Mouse (Mus musculus): ENCODE measurements at regions not wholly inside any gene's neighbourhood (a gene's known extent, or its start where the extent isn't known, plus 50 kb on each side); places are given as distances from the start of the nearest gene placed in this dataset.

DNA sequence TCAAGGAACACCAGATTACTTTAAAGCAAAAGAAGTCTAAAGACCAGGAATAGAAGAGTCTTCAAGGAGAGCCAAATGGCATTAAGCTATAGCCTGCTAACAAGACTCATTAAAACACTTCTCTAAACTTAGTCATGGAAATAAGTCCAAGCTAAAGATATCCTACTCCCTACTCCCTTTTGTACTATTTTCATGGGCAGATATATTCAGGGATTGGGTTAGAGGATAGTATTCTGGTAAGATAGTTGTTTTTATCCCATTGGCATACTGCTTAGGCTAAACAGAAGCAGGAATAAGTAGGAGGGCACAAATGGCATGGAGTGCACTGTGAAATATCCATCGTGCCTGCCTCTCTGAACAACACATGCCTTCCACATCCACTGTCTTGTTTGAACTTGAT, 723.5 kb downstream of the Cypt12 start:
- H3K27ac ChIP-seq (ENCODE audit: insufficient read depth, low read depth, low read length) = no peak overlapping the region

DNA sequence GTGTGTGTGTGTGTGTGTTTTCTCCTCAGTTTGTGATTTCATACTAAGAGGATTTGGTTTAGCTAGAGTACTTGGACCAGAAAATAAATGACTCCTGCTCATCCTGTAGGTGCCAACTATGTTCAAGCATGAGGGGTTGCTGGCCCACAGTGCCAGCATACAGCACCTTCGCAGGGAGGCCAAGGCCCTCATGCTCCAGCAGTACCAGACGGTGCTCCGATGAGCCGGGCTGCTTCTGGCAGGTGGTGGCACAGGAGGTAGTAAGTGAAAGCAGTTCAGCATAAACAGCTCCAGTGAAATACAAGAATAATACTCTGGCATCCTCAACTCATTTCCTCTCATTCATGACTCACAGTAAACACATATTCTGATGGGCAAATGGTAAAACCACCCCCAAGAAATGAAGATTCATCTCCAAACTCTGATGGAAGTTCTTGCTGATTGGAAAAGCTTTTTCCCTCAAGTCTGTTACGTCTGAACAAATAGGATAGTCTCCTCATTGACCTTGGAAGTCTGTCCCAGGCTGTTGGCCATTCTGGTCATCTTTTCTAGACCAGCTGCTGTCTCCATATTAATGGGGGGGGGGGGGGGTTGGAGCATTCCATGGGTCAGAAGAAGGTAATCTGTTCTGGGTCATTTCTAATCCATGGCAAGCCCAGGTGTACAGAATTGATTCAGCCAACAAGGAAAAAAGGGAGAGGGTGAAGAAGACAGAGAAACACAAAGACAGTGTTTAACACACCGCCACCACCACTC, 735.3 kb downstream of the Cypt12 start:
- H3K4me1 ChIP-seq (ENCODE audit: control insufficient read depth, insufficient read depth, low read length) = no peaks in the 10 kb centered on the region
- no peak for TF ChIP-seq CTCF (IDR thresholded peaks at IDR 0.05; ENCODE audit: insufficient read depth, low read depth, low read length)
- no peak for TF ChIP-seq POLR2A (IDR thresholded peaks at IDR 0.05; ENCODE audit: insufficient read depth, low read depth, low read length)
- no peak overlapping the region for H3K4me3 ChIP-seq (ENCODE audit: insufficient read depth, low read depth, low read length)
- WGBS = 87% methylated on average over 6 of the region's 6 CpGs
- H3K27ac ChIP-seq (ENCODE audit: insufficient read depth, low read depth, low read length) = no peak overlapping the region

More for the DNA sequence above, 723.5 kb downstream of the Cypt12 start:
- H3K4me3 ChIP-seq (ENCODE audit: insufficient read depth, low read depth, low read length) = no peak overlapping the region
- 50% methylated on average over 1 of the region's 1 CpGs for WGBS
- TF ChIP-seq POLR2A (IDR thresholded peaks at IDR 0.05; ENCODE audit: insufficient read depth, low read depth, low read length) = no peak
- no peak for TF ChIP-seq CTCF (IDR thresholded peaks at IDR 0.05; ENCODE audit: insufficient read depth, low read depth, low read length)
- H3K4me1 ChIP-seq (ENCODE audit: control insufficient read depth, insufficient read depth, low read length) = no peaks in the 10 kb centered on the region

- WGBS = 72% methylated on average over 4 of the region's 4 CpGs
- Histone ChIP-seq H3K27ac (ENCODE audit: insufficient read depth, low read depth, low read length) (no peak overlapping the region), H3K4me3 (ENCODE audit: insufficient read depth, low read depth, low read length) (no peak overlapping the region), H3K4me1 (ENCODE audit: control insufficient read depth, insufficient read depth, low read length) (no peaks in the 10 kb centered on the region)
- no peak for TF ChIP-seq POLR2A (IDR thresholded peaks at IDR 0.05; ENCODE audit: insufficient read depth, low read depth, low read length)
- no peak for TF ChIP-seq CTCF (IDR thresholded peaks at IDR 0.05; ENCODE audit: insufficient read depth, low read depth, low read length)
Measured at GRCm38 (mm10) chr3:18695113-18695792, 747.0 kb downstream of the Cypt12 start.

GRCm38 (mm10) chr3:18696981-18697660, 748.9 kb downstream of the Cypt12 start:
- 94% methylated on average over 2 of the region's 2 CpGs for WGBS
- Histone ChIP-seq H3K4me1 (ENCODE audit: control insufficient read depth, insufficient read depth, low read length) (no peaks in the 10 kb centered on the region), H3K4me3 (ENCODE audit: insufficient read depth, low read depth, low read length) (no peak overlapping the region), H3K27ac (ENCODE audit: insufficient read depth, low read depth, low read length) (no peak overlapping the region)
- TF ChIP-seq POLR2A (IDR thresholded peaks at IDR 0.05; ENCODE audit: insufficient read depth, low read depth, low read length) (no peak), CTCF (IDR thresholded peaks at IDR 0.05; ENCODE audit: insufficient read depth, low read depth, low read length) (no peak)

DNA sequence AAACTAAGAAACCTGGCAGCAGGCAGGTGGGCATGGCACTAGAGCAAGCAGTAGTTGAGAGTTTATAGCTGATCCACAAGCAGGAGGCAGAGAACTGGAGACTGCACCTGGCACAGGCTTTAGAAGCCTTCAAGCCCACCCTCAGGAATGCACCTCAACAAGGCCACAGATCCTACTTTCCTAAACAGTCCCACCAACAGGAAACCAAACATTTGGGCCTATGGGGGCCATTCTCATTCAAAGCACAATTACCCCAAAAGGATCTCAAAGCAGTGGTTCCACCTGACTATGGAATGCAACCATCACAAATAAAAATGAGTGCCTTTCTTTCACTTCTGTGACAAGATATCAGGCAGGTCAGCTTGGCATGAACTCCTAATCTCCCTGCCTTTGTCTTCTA, 749.9 kb downstream of the Cypt12 start:
- Histone ChIP-seq H3K4me3 (ENCODE audit: insufficient read depth, low read depth, low read length) (no peak overlapping the region), H3K27ac (ENCODE audit: insufficient read depth, low read depth, low read length) (no peak overlapping the region), H3K4me1 (ENCODE audit: control insufficient read depth, insufficient read depth, low read length) (no peaks in the 10 kb centered on the region)
- TF ChIP-seq CTCF (IDR thresholded peaks at IDR 0.05; ENCODE audit: insufficient read depth, low read depth, low read length) (no peak), POLR2A (IDR thresholded peaks at IDR 0.05; ENCODE audit: insufficient read depth, low read depth, low read length) (no peak)

- Histone ChIP-seq H3K4me1 (ENCODE audit: control insufficient read depth, insufficient read depth, low read length) (no peaks in the 10 kb centered on the region; the same call in 1 of the 2 replicates), H3K4me3 (ENCODE audit: insufficient read depth, low read depth, low read length) (no peak overlapping the region), H3K27ac (ENCODE audit: insufficient read depth, low read depth, low read length) (no peak overlapping the region)
- 49% methylated on average over 6 of the region's 6 CpGs for WGBS
- TF ChIP-seq POLR2A (IDR thresholded peaks at IDR 0.05; ENCODE audit: insufficient read depth, low read depth, low read length) (no peak), CTCF (IDR thresholded peaks at IDR 0.05; ENCODE audit: insufficient read depth, low read depth, low read length) (no peak)
Measured at GRCm38 (mm10) chr3:18705165-18705564, 757.0 kb downstream of the Cypt12 start.

DNA sequence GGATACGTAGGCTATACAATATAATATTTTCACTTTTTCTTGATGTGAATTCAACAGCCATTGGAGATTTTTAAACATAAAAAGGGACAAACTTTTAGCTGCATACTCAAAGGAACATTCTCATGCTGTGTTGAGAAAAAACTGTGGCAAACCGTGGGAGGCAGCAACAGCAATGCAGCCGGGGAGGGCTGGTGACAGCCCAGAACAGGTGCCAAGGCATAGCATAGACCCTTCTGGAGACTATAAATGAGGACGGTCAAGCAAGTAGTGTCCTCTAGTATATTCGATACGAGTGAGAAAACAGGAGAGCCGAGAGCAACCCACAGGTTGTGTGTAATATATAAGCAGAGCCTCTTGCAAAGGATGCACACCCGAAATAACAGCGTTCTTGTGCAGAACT, 757.5 kb downstream of the Cypt12 start:
- 73% methylated on average over 9 of the region's 9 CpGs for WGBS
- no peak overlapping the region for H3K27ac ChIP-seq (ENCODE audit: insufficient read depth, low read depth, low read length)
- TF ChIP-seq CTCF (IDR thresholded peaks at IDR 0.05; ENCODE audit: insufficient read depth, low read depth, low read length) (no peak), POLR2A (IDR thresholded peaks at IDR 0.05; ENCODE audit: insufficient read depth, low read depth, low read length) (no peak)

GRCm38 (mm10) chr3:18706356-18706755, 758.1 kb downstream of the Cypt12 start:
- H3K27ac ChIP-seq (ENCODE audit: insufficient read depth, low read depth, low read length) = no peak overlapping the region
- no peaks in the 10 kb centered on the region; the same call in 1 of the 2 replicates for H3K4me1 ChIP-seq (ENCODE audit: control insufficient read depth, insufficient read depth, low read length)
- TF ChIP-seq CTCF (IDR thresholded peaks at IDR 0.05; ENCODE audit: insufficient read depth, low read depth, low read length) = no peak
- TF ChIP-seq POLR2A (IDR thresholded peaks at IDR 0.05; ENCODE audit: insufficient read depth, low read depth, low read length) = no peak
- H3K4me3 ChIP-seq (ENCODE audit: insufficient read depth, low read depth, low read length) = no peak overlapping the region

More for the DNA sequence above, 757.5 kb downstream of the Cypt12 start:
- H3K4me1 ChIP-seq (ENCODE audit: control insufficient read depth, insufficient read depth, low read length) = no peaks in the 10 kb centered on the region; the same call in 1 of the 2 replicates
- H3K4me3 ChIP-seq (ENCODE audit: insufficient read depth, low read depth, low read length) = no peak overlapping the region

- 97% methylated on average over 3 of the region's 3 CpGs for WGBS
- Histone ChIP-seq H3K27ac (ENCODE audit: insufficient read depth, low read depth, low read length) (no peak overlapping the region), H3K4me3 (ENCODE audit: insufficient read depth, low read depth, low read length) (no peak overlapping the region), H3K4me1 (ENCODE audit: control insufficient read depth, insufficient read depth, low read length) (no peaks in the 10 kb centered on the region; the same call in 1 of the 2 replicates)
- no peak for TF ChIP-seq CTCF (IDR thresholded peaks at IDR 0.05; ENCODE audit: insufficient read depth, low read depth, low read length)
- no peak for TF ChIP-seq POLR2A (IDR thresholded peaks at IDR 0.05; ENCODE audit: insufficient read depth, low read depth, low read length)
Measured at GRCm38 (mm10) chr3:18707730-18708129, 759.5 kb downstream of the Cypt12 start.

All from olfactory bulb, adult 2 months (tissue).